Comparison of ENCODE assay signal across 8 mouse cellular contexts in genomic region chr17:26939973-26940300, GRCm38 (mm10). TPM values are rescaled to one million over a fixed set of nuclear protein-coding genes. Genes with fewer than 3 reads are reported as not detected.
DNase-seq lines count a peak whose midpoint lies in the region; ATAC-seq and TF ChIP-seq lines count a peak whose summit lies in the region.

No protein-coding gene starts in this region.

- TF ChIP-seq CTCF in lung, adult 2 months (IDR thresholded peaks at IDR 0.05; ENCODE audit: insufficient read depth, low read length), result no peak
- 0 out of 2 replicates have a peak, but pooled peaks have one; percentile 10 for TF ChIP-seq CTCF in intestine, postnatal 0 days (IDR thresholded peaks at IDR 0.05; ENCODE audit: low read depth)

- DNase-seq in lung, adult 2 months, result no peak
- DNase-seq in lung, adult 18-20 months, result no peak
- no peak for DNase-seq in gastrocnemius, postnatal 10 days
- no peak for DNase-seq in layer of hippocampus, adult 9-11 months
- DNase-seq in urinary bladder, adult 18-20 months (ENCODE audit: low spot score in 2 of 2), result no peak

- WGBS in lung, adult 2 months, result 9% methylated on average over 3 of the region's 3 CpGs
- WGBS in embryonic facial prominence, embryonic 15.5 days, result 6% methylated on average over 3 of the region's 3 CpGs
- WGBS in intestine, postnatal 0 days, result 5% methylated on average over 3 of the region's 3 CpGs
- 3% methylated on average over 3 of the region's 3 CpGs for WGBS in neural tube, embryonic 14.5 days

- no peak for TF ChIP-seq POLR2A in lung, adult 2 months (IDR thresholded peaks at IDR 0.05; ENCODE audit: borderline replicate concordance, extremely low read depth, low read depth, low read length)

- H3K36me3 ChIP-seq in embryonic facial prominence, embryonic 15.5 days, result peaks cover 26% of the 10 kb centered on the region
- peaks cover 23% of the 10 kb centered on the region; the same call in 1 of the 2 replicates for H3K36me3 ChIP-seq in intestine, postnatal 0 days (ENCODE audit: control insufficient read depth, insufficient read depth)
- peaks cover 10% of the 10 kb centered on the region for H3K36me3 ChIP-seq in neural tube, embryonic 14.5 days (ENCODE audit: control insufficient read depth, insufficient read depth, low read length)

- peak overlapping the region; percentile 55; the same call in 1 of the 2 replicates for H3K9ac ChIP-seq in embryonic facial prominence, embryonic 15.5 days
- peak overlapping the region; percentile 70 for H3K9ac ChIP-seq in intestine, postnatal 0 days (ENCODE audit: low read depth, low read length)
- H3K9ac ChIP-seq in neural tube, embryonic 14.5 days (replicated peaks; ENCODE audit: low read depth, low read length), result peak overlapping the region; percentile 65

- H3K4me2 ChIP-seq in embryonic facial prominence, embryonic 15.5 days (replicated peaks), result peak overlapping the region; percentile 98
- H3K4me2 ChIP-seq in intestine, postnatal 0 days (replicated peaks; ENCODE audit: low read depth), result peak overlapping the region; percentile 93
- H3K4me2 ChIP-seq in neural tube, embryonic 14.5 days (ENCODE audit: low read depth, low read length), result peak overlapping the region; percentile 84

- 0 out of 2 replicates have a peak, but pooled peaks cover 3% of the 10 kb centered on the region for H3K4me1 ChIP-seq in lung, adult 2 months (ENCODE audit: control insufficient read depth, insufficient read depth, low read length)
- H3K4me1 ChIP-seq in embryonic facial prominence, embryonic 15.5 days, result peaks cover 48% of the 10 kb centered on the region
- H3K4me1 ChIP-seq in intestine, postnatal 0 days (replicated peaks; ENCODE audit: control insufficient read depth, insufficient read depth, low read length), result no peaks in the 10 kb centered on the region
- peaks cover 28% of the 10 kb centered on the region for H3K4me1 ChIP-seq in neural tube, embryonic 14.5 days (ENCODE audit: control insufficient read depth, insufficient read depth, low read length)

- ATAC-seq in embryonic facial prominence, embryonic 15.5 days (ENCODE audit: insufficient number of reproducible peaks, low FRiP score, low TSS enrichment, low read depth), result no peak
- no peak; the same call in 1 of the 2 replicates for ATAC-seq in intestine, postnatal 0 days
- ATAC-seq in neural tube, embryonic 14.5 days (ENCODE audit: low read depth), result no peak

- peak overlapping the region; percentile 97 for H3K27ac ChIP-seq in embryonic facial prominence, embryonic 15.5 days (replicated peaks)
- peak overlapping the region; percentile 92 for H3K27ac ChIP-seq in intestine, postnatal 0 days (ENCODE audit: low read depth, low read length)
- peak overlapping the region; percentile 96 for H3K27ac ChIP-seq in neural tube, embryonic 14.5 days (ENCODE audit: low read depth, low read length)

- no peaks in the 10 kb centered on the region for H3K9me3 ChIP-seq in embryonic facial prominence, embryonic 15.5 days (replicated peaks)
- H3K9me3 ChIP-seq in intestine, postnatal 0 days (ENCODE audit: control insufficient read depth), result no peaks in the 10 kb centered on the region
- H3K9me3 ChIP-seq in neural tube, embryonic 14.5 days (ENCODE audit: control insufficient read depth, low read length), result no peaks in the 10 kb centered on the region

- no peaks in the 10 kb centered on the region for H3K27me3 ChIP-seq in embryonic facial prominence, embryonic 15.5 days
- H3K27me3 ChIP-seq in intestine, postnatal 0 days (replicated peaks; ENCODE audit: control insufficient read depth, insufficient read depth, low read length), result no peaks in the 10 kb centered on the region
- no peaks in the 10 kb centered on the region for H3K27me3 ChIP-seq in neural tube, embryonic 14.5 days (ENCODE audit: control insufficient read depth, insufficient read depth, low read length)

- peak overlapping the region; percentile 60 for H3K4me3 ChIP-seq in lung, adult 2 months (replicated peaks; ENCODE audit: extremely low read depth, low read depth, low read length)
- peak overlapping the region; percentile 83 for H3K4me3 ChIP-seq in embryonic facial prominence, embryonic 15.5 days (replicated peaks)
- peak overlapping the region; percentile 61 for H3K4me3 ChIP-seq in intestine, postnatal 0 days (ENCODE audit: low read depth, low read length)
- peak overlapping the region; percentile 62 for H3K4me3 ChIP-seq in neural tube, embryonic 14.5 days (ENCODE audit: low read depth, low read length)

RNA-seq across cellular contexts. Expression of gene Cuta, which starts 0.6 kb away (rescaled TPM):
- 129 and 145 TPM in 2 replicates for polyA plus RNA-seq in lung, adult 2 months (2012; rRNA removed)
- polyA plus RNA-seq in embryonic facial prominence, embryonic 15.5 days (2015; fragmentation: Nextera tagmentation; extraction: Ambion mirVana), result 172 and 180 TPM in 2 replicates
- polyA plus RNA-seq in intestine, postnatal 0 days (2015; fragmentation: Nextera tagmentation; extraction: Ambion mirVana), result 287 and 304 TPM in 2 replicates
- 112 and 127 TPM in 2 replicates for polyA plus RNA-seq in neural tube, embryonic 14.5 days (2014; fragmentation: Nextera tagmentation; extraction: Ambion mirVana)
- 10 to 100 TPM; 87.9 to 91.1 TPM for total RNA-seq in gastrocnemius, postnatal 10 days (2021)

RNA-seq across cellular contexts. Expression of gene Syngap1, which starts 1.1 kb away (rescaled TPM):
- 31.3 and 32.8 TPM in 2 replicates for polyA plus RNA-seq in lung, adult 2 months (2012; rRNA removed)
- polyA plus RNA-seq in embryonic facial prominence, embryonic 15.5 days (2015; fragmentation: Nextera tagmentation; extraction: Ambion mirVana), result 2.2 and 3.2 TPM in 2 replicates
- polyA plus RNA-seq in intestine, postnatal 0 days (2015; fragmentation: Nextera tagmentation; extraction: Ambion mirVana), result 0.35 and 0.39 TPM in 2 replicates
- polyA plus RNA-seq in neural tube, embryonic 14.5 days (2014; fragmentation: Nextera tagmentation; extraction: Ambion mirVana), result 5.2 and 7.4 TPM in 2 replicates
- total RNA-seq in gastrocnemius, postnatal 10 days (2021), result 10 to 100 TPM in 1 of 2 experiments, 1 to 10 TPM in 1; 8.2 to 11.8 TPM

RNA-seq across cellular contexts. Expression of gene Phf1, which starts 7.1 kb away (rescaled TPM):
- polyA plus RNA-seq in lung, adult 2 months (2012; rRNA removed), result 101 and 114 TPM in 2 replicates
- 13.6 and 17.4 TPM in 2 replicates for polyA plus RNA-seq in embryonic facial prominence, embryonic 15.5 days (2015; fragmentation: Nextera tagmentation; extraction: Ambion mirVana)
- 11.2 and 11.6 TPM in 2 replicates for polyA plus RNA-seq in intestine, postnatal 0 days (2015; fragmentation: Nextera tagmentation; extraction: Ambion mirVana)
- polyA plus RNA-seq in neural tube, embryonic 14.5 days (2014; fragmentation: Nextera tagmentation; extraction: Ambion mirVana), result 18.8 and 23.8 TPM in 2 replicates
- 1 to 10 TPM; 5.1 to 8.1 TPM for total RNA-seq in gastrocnemius, postnatal 10 days (2021)

RNA-seq across cellular contexts. Expression of gene Kifc5b, which starts 23.0 kb away (rescaled TPM):
- 1.5 and 1.8 TPM in 2 replicates for polyA plus RNA-seq in lung, adult 2 months (2012; rRNA removed)
- polyA plus RNA-seq in embryonic facial prominence, embryonic 15.5 days (2015; fragmentation: Nextera tagmentation; extraction: Ambion mirVana), result 6.5 and 7.4 TPM in 2 replicates
- polyA plus RNA-seq in intestine, postnatal 0 days (2015; fragmentation: Nextera tagmentation; extraction: Ambion mirVana), result 0.94 and 1.4 TPM in 2 replicates
- polyA plus RNA-seq in neural tube, embryonic 14.5 days (2014; fragmentation: Nextera tagmentation; extraction: Ambion mirVana), result 2.4 and 2.8 TPM in 2 replicates
- 1 to 10 TPM; 2.5 to 4.1 TPM for total RNA-seq in gastrocnemius, postnatal 10 days (2021)

RNA-seq across cellular contexts. Expression of gene Zbtb9, which starts 33.0 kb away (rescaled TPM):
- polyA plus RNA-seq in lung, adult 2 months (2012; rRNA removed), result 14.1 and 14.5 TPM in 2 replicates
- polyA plus RNA-seq in embryonic facial prominence, embryonic 15.5 days (2015; fragmentation: Nextera tagmentation; extraction: Ambion mirVana), result 13.8 and 15.6 TPM in 2 replicates
- polyA plus RNA-seq in intestine, postnatal 0 days (2015; fragmentation: Nextera tagmentation; extraction: Ambion mirVana), result 6.5 and 6.7 TPM in 2 replicates
- 10.8 and 11.4 TPM in 2 replicates for polyA plus RNA-seq in neural tube, embryonic 14.5 days (2014; fragmentation: Nextera tagmentation; extraction: Ambion mirVana)
- total RNA-seq in gastrocnemius, postnatal 10 days (2021), result 1 to 10 TPM; 2.7 to 3.9 TPM
